Mouse (Mus musculus): Measurements from ENCODE around the gene Pou3f3. TPM values are rescaled to one million over a fixed set of nuclear protein-coding genes. Genes with fewer than 3 reads are reported as not detected.
A peak's percentile ranks its signal among the peaks of the same experiment; 100 is the strongest.

Gene Pou3f3
- polyA plus RNA-seq, 1 experiment from 2014 or later: 14.3 TPM

- Histone ChIP-seq H3K9me3 (replicated peaks; ENCODE audit: control insufficient read depth, low read length, poor library complexity, severe bottlenecking) (no peaks in the 10 kb centered on the region), H3K4me3 (ENCODE audit: low read depth, low read length) (peak overlapping the region; percentile 89), H3K4me2 (ENCODE audit: low read length) (peak overlapping the region; percentile 75), H3K9ac (ENCODE audit: low read depth, low read length) (peak overlapping the region; percentile 70), H3K27ac (ENCODE audit: low read length) (peak overlapping the region; percentile 99), H3K4me1 (ENCODE audit: control insufficient read depth, insufficient read depth, low read length) (peaks cover 23% of the 10 kb centered on the region), H3K36me3 (ENCODE audit: control insufficient read depth, insufficient read depth, low read length) (no peaks in the 10 kb centered on the region), H3K27me3 (ENCODE audit: control insufficient read depth, insufficient read depth, low read depth, low read length) (no peaks in the 10 kb centered on the region)
- WGBS: 11% methylated on average over 1 of the region's 1 CpGs
- no peak for ATAC-seq
Measured at GRCm38 (mm10) chr1:42692221-42692620, 3.3 kb upstream of the Pou3f3 start.

- peaks cover 23% of the 10 kb centered on the region for H3K4me1 ChIP-seq (ENCODE audit: control insufficient read depth, insufficient read depth, low read length)
- no peaks in the 10 kb centered on the region for H3K27me3 ChIP-seq (ENCODE audit: control insufficient read depth, insufficient read depth, low read depth, low read length)
- peak overlapping the region; percentile 89 for H3K4me3 ChIP-seq (ENCODE audit: low read depth, low read length)
- peak overlapping the region; percentile 99 for H3K27ac ChIP-seq (ENCODE audit: low read length)
- WGBS: 1% methylated on average over 21 of the region's 21 CpGs
- H3K9ac ChIP-seq (ENCODE audit: low read depth, low read length): peak overlapping the region; percentile 70
- peak overlapping the region; percentile 75 for H3K4me2 ChIP-seq (ENCODE audit: low read length)
- no peaks in the 10 kb centered on the region for H3K36me3 ChIP-seq (ENCODE audit: control insufficient read depth, insufficient read depth, low read length)
- ATAC-seq: no peak
- H3K9me3 ChIP-seq (replicated peaks; ENCODE audit: control insufficient read depth, low read length, poor library complexity, severe bottlenecking): no peaks in the 10 kb centered on the region
Measured at GRCm38 (mm10) chr1:42693101-42693715, 2.4 kb upstream of the Pou3f3 start.

GRCm38 (mm10) chr1:42693852-42694251 is 1.7 kb upstream of the Pou3f3 start:
- H3K4me3 ChIP-seq (ENCODE audit: low read depth, low read length): peak overlapping the region; percentile 89
- H3K27ac ChIP-seq (ENCODE audit: low read length): peak overlapping the region; percentile 99
- WGBS: under 1% methylated on average over 22 of the region's 22 CpGs
- no peaks in the 10 kb centered on the region for H3K36me3 ChIP-seq (ENCODE audit: control insufficient read depth, insufficient read depth, low read length)
- peaks cover 16% of the 10 kb centered on the region for H3K4me1 ChIP-seq (ENCODE audit: control insufficient read depth, insufficient read depth, low read length)
- peak overlapping the region; percentile 70 for H3K9ac ChIP-seq (ENCODE audit: low read depth, low read length)
- H3K27me3 ChIP-seq (ENCODE audit: control insufficient read depth, insufficient read depth, low read depth, low read length): no peaks in the 10 kb centered on the region
- ATAC-seq: 0 out of 2 replicates have a peak, but pooled peaks have one; percentile 1
- H3K9me3 ChIP-seq (replicated peaks; ENCODE audit: control insufficient read depth, low read length, poor library complexity, severe bottlenecking): no peaks in the 10 kb centered on the region
- H3K4me2 ChIP-seq (ENCODE audit: low read length): peak overlapping the region; percentile 75

GRCm38 (mm10) chr1:42694290-42694664 is 1.3 kb upstream of the Pou3f3 start:
- under 1% methylated on average over 22 of the region's 26 CpGs for WGBS
- Histone ChIP-seq H3K4me3 (ENCODE audit: low read depth, low read length) (peak overlapping the region; percentile 89), H3K4me1 (ENCODE audit: control insufficient read depth, insufficient read depth, low read length) (peaks cover 13% of the 10 kb centered on the region; the same call in 1 of the 2 replicates), H3K4me2 (ENCODE audit: low read length) (peak overlapping the region; percentile 75), H3K27me3 (ENCODE audit: control insufficient read depth, insufficient read depth, low read depth, low read length) (no peaks in the 10 kb centered on the region), H3K9me3 (replicated peaks; ENCODE audit: control insufficient read depth, low read length, poor library complexity, severe bottlenecking) (no peaks in the 10 kb centered on the region), H3K27ac (ENCODE audit: low read length) (peak overlapping the region; percentile 99), H3K9ac (ENCODE audit: low read depth, low read length) (peak overlapping the region; percentile 70), H3K36me3 (ENCODE audit: control insufficient read depth, insufficient read depth, low read length) (no peaks in the 10 kb centered on the region)
- peak; percentile 40 for ATAC-seq

- H3K4me3 ChIP-seq (ENCODE audit: low read depth, low read length): peak overlapping the region; percentile 89
- no peaks in the 10 kb centered on the region for H3K9me3 ChIP-seq (replicated peaks; ENCODE audit: control insufficient read depth, low read length, poor library complexity, severe bottlenecking)
- peaks cover 8% of the 10 kb centered on the region; the same call in 1 of the 2 replicates for H3K4me1 ChIP-seq (ENCODE audit: control insufficient read depth, insufficient read depth, low read length)
- peak overlapping the region; percentile 99 for H3K27ac ChIP-seq (ENCODE audit: low read length)
- H3K9ac ChIP-seq (ENCODE audit: low read depth, low read length): peak overlapping the region; percentile 70
- no peaks in the 10 kb centered on the region for H3K27me3 ChIP-seq (ENCODE audit: control insufficient read depth, insufficient read depth, low read depth, low read length)
- H3K36me3 ChIP-seq (ENCODE audit: control insufficient read depth, insufficient read depth, low read length): no peaks in the 10 kb centered on the region
- 0% methylated on average over 50 of the region's 60 CpGs for WGBS
- peak; percentile 66 for ATAC-seq
- H3K4me2 ChIP-seq (ENCODE audit: low read length): peak overlapping the region; percentile 75
Measured at GRCm38 (mm10) chr1:42694665-42695577, 647 bp upstream of the Pou3f3 start.

- peak overlapping the region; percentile 99 for H3K27ac ChIP-seq (ENCODE audit: low read length)
- H3K27me3 ChIP-seq (ENCODE audit: control insufficient read depth, insufficient read depth, low read depth, low read length): no peaks in the 10 kb centered on the region
- no peaks in the 10 kb centered on the region for H3K9me3 ChIP-seq (replicated peaks; ENCODE audit: control insufficient read depth, low read length, poor library complexity, severe bottlenecking)
- WGBS: 0% methylated on average over 34 of the region's 62 CpGs
- peak overlapping the region; percentile 89 for H3K4me3 ChIP-seq (ENCODE audit: low read depth, low read length)
- no peaks in the 10 kb centered on the region for H3K36me3 ChIP-seq (ENCODE audit: control insufficient read depth, insufficient read depth, low read length)
- peak overlapping the region; percentile 75 for H3K4me2 ChIP-seq (ENCODE audit: low read length)
- no peak for ATAC-seq
- peak overlapping the region; percentile 94 for H3K9ac ChIP-seq (ENCODE audit: low read depth, low read length)
- peaks cover 3% of the 10 kb centered on the region; the same call in 1 of the 2 replicates for H3K4me1 ChIP-seq (ENCODE audit: control insufficient read depth, insufficient read depth, low read length)
Measured at GRCm38 (mm10) chr1:42696371-42697031, 933 bp downstream of the Pou3f3 start.

GRCm38 (mm10) chr1:42697321-42697755 is 1.8 kb downstream of the Pou3f3 start:
- peak overlapping the region; percentile 99 for H3K27ac ChIP-seq (ENCODE audit: low read length)
- H3K9ac ChIP-seq (ENCODE audit: low read depth, low read length): peak overlapping the region; percentile 94
- peak overlapping the region; percentile 75 for H3K4me2 ChIP-seq (ENCODE audit: low read length)
- H3K4me3 ChIP-seq (ENCODE audit: low read depth, low read length): peak overlapping the region; percentile 89
- H3K4me1 ChIP-seq (ENCODE audit: control insufficient read depth, insufficient read depth, low read length): peaks cover 8% of the 10 kb centered on the region
- 0% methylated on average over 20 of the region's 58 CpGs for WGBS
- ATAC-seq: no peak
- no peaks in the 10 kb centered on the region for H3K9me3 ChIP-seq (replicated peaks; ENCODE audit: control insufficient read depth, low read length, poor library complexity, severe bottlenecking)
- H3K36me3 ChIP-seq (ENCODE audit: control insufficient read depth, insufficient read depth, low read length): no peaks in the 10 kb centered on the region
- H3K27me3 ChIP-seq (ENCODE audit: control insufficient read depth, insufficient read depth, low read depth, low read length): no peaks in the 10 kb centered on the region

GRCm38 (mm10) chr1:42697756-42698583 is 2.4 kb downstream of the Pou3f3 start:
- peak overlapping the region; percentile 75 for H3K4me2 ChIP-seq (ENCODE audit: low read length)
- ATAC-seq: no peak
- peak overlapping the region; percentile 89 for H3K4me3 ChIP-seq (ENCODE audit: low read depth, low read length)

More at GRCm38 (mm10) chr1:42697756-42698583, 2.4 kb downstream of the Pou3f3 start:
- no peaks in the 10 kb centered on the region for H3K27me3 ChIP-seq (ENCODE audit: control insufficient read depth, insufficient read depth, low read depth, low read length)
- H3K36me3 ChIP-seq (ENCODE audit: control insufficient read depth, insufficient read depth, low read length): no peaks in the 10 kb centered on the region
- H3K9ac ChIP-seq (ENCODE audit: low read depth, low read length): peak overlapping the region; percentile 94
- H3K9me3 ChIP-seq (replicated peaks; ENCODE audit: control insufficient read depth, low read length, poor library complexity, severe bottlenecking): no peaks in the 10 kb centered on the region
- peak overlapping the region; percentile 99 for H3K27ac ChIP-seq (ENCODE audit: low read length)
- WGBS: under 1% methylated on average over 74 of the region's 80 CpGs
- H3K4me1 ChIP-seq (ENCODE audit: control insufficient read depth, insufficient read depth, low read length): peaks cover 11% of the 10 kb centered on the region

All from midbrain, embryonic 16.5 days (tissue).